Mouse (Mus musculus) intestine, embryonic 16.5 days (tissue): Measurements from ENCODE around the gene Kcnab2. TPM values are rescaled to one million over a fixed set of nuclear protein-coding genes. Genes with fewer than 3 reads are reported as not detected.

Experiments
- ATAC-seq: fragments of 200-750 bp; cut with Nextera tagmentation; 2 replicates; pipeline ENCODE4 v1.8.0; 2017; ENCODE audit warnings: moderate TSS enrichment, moderate library complexity
- H3K27ac ChIP-seq: fragments of 300-500 bp; sonication (generic); 2 replicates; pipeline ENCODE4 v1.5.1; 2014; ENCODE audit warnings: mild to moderate bottlenecking, low read length
- H3K27me3 ChIP-seq: fragments of 300-500 bp; sonication (generic); replicated peaks from 2 replicates; pipeline ENCODE4 v1.6.1; 2014; ENCODE audit warnings: low read length, control low read depth, mixed read lengths; ENCODE audit not compliant: control insufficient read depth, insufficient read depth
- H3K36me3 ChIP-seq: fragments of 300-500 bp; sonication (generic); 2 replicates; pipeline ENCODE4 v1.6.1; 2014; ENCODE audit warnings: low read length, control low read depth; ENCODE audit not compliant: control insufficient read depth, insufficient read depth
- H3K4me1 ChIP-seq: fragments of 300-500 bp; sonication (generic); 2 replicates; pipeline ENCODE4 v1.6.1; 2014; ENCODE audit warnings: low read length, control low read depth, mixed read lengths; ENCODE audit not compliant: control insufficient read depth, insufficient read depth
- H3K4me2 ChIP-seq: fragments of 300-500 bp; sonication (generic); 2 replicates; pipeline ENCODE4 v1.6.1; 2014; ENCODE audit warnings: low read depth, low read length, control low read depth
- H3K4me3 ChIP-seq: fragments of 300-500 bp; sonication (generic); 2 replicates; pipeline ENCODE4 v1.5.1; 2014; ENCODE audit warnings: mild to moderate bottlenecking, low read length
- H3K9ac ChIP-seq: fragments of 300-500 bp; sonication (generic); 2 replicates; pipeline ENCODE4 v1.6.1; 2014; ENCODE audit warnings: low read depth, low read length
- H3K9me3 ChIP-seq: fragments of 300-500 bp; sonication (generic); 2 replicates; pipeline ENCODE4 v1.6.1; 2016; ENCODE audit warnings: low read length, control low read depth; ENCODE audit not compliant: control insufficient read depth
- WGBS: fragments of 180-500 bp; shearing (Covaris S2); extraction: QIAGEN DNeasy Blood & Tissue Kit; methylation state at CpG from one replicate; pipeline ENCODE4 v1.1.7; 2014; 5-methylcytosine and 5-hydroxymethylcytosine counted together
- polyA plus RNA-seq: library from polyadenylated mRNA; unstranded; fragments of >200 nt; fragmentation: Nextera tagmentation; extraction: Ambion mirVana; gene quantifications from 2 replicates; pipeline ENCODE4 v1.2.1, GENCODE M21; 2015

Kcnab2 gene
- polyA plus RNA-seq, 1 experiment from 2014 or later, result 3.3 TPM

GRCm38 (mm10) chr4:152480426-152480825 is 2.8 kb upstream of the Kcnab2 start:
- ATAC-seq, result no peak
- 42% methylated on average over 8 of the region's 8 CpGs for WGBS
- Histone ChIP-seq H3K4me1 (peaks cover 13% of the 10 kb centered on the region), H3K4me2 (no peak overlapping the region), H3K9me3 (no peaks in the 10 kb centered on the region), H3K27me3 (peaks cover 12% of the 10 kb centered on the region), H3K9ac (no peak overlapping the region), H3K27ac (no peak overlapping the region), H3K36me3 (no peaks in the 10 kb centered on the region), H3K4me3 (no peak overlapping the region)

- H3K27ac ChIP-seq, result 0 out of 2 replicates have a peak overlapping the region, but pooled peaks have one; percentile 35
- peak overlapping the region; percentile 75 for H3K9ac ChIP-seq
- under 1% methylated on average over 13 of the region's 13 CpGs for WGBS
- H3K36me3 ChIP-seq, result no peaks in the 10 kb centered on the region
- ATAC-seq, result peak; percentile 33
- peak overlapping the region; percentile 88 for H3K4me2 ChIP-seq
- peaks cover 12% of the 10 kb centered on the region for H3K27me3 ChIP-seq
- H3K4me3 ChIP-seq, result peak overlapping the region; percentile 80
- H3K9me3 ChIP-seq, result no peaks in the 10 kb centered on the region
- peaks cover 13% of the 10 kb centered on the region for H3K4me1 ChIP-seq
Measured at GRCm38 (mm10) chr4:152478224-152478567, 525 bp upstream of the Kcnab2 start.

GRCm38 (mm10) chr4:152477106-152477465 is 585 bp downstream of the Kcnab2 start:
- no peak; the same call in 1 of the 2 replicates for ATAC-seq

GRCm38 (mm10) chr4:152476427-152477023 is 1.1 kb downstream of the Kcnab2 start, which contains the start of gene Nphp4:
Nphp4 (plus strand) TSS chr4:152476706.
- 2% methylated on average over 18 of the region's 18 CpGs for WGBS
- H3K4me3 ChIP-seq, result peak within 1 kb of the TSS; percentile 80
- H3K9me3 ChIP-seq, result peaks cover 11% of the 10 kb centered on the region; the same call in 1 of the 2 replicates
- H3K4me2 ChIP-seq, result peak within 1 kb of the TSS; percentile 88
- H3K27ac ChIP-seq, result no peak within 1 kb of the TSS
- H3K27me3 ChIP-seq, result peaks cover 12% of the 10 kb centered on the region
- no peak for ATAC-seq
- peak within 1 kb of the TSS; percentile 75 for H3K9ac ChIP-seq
- peaks cover 13% of the 10 kb centered on the region for H3K4me1 ChIP-seq
- no peaks in the 10 kb centered on the region for H3K36me3 ChIP-seq

More at GRCm38 (mm10) chr4:152477106-152477465, 585 bp downstream of the Kcnab2 start:
- Histone ChIP-seq H3K9ac (peak overlapping the region; percentile 55), H3K4me3 (peak overlapping the region; percentile 80), H3K4me2 (peak overlapping the region; percentile 88), H3K27me3 (peaks cover 12% of the 10 kb centered on the region), H3K4me1 (peaks cover 13% of the 10 kb centered on the region), H3K9me3 (peaks cover 7% of the 10 kb centered on the region; the same call in 1 of the 2 replicates), H3K36me3 (no peaks in the 10 kb centered on the region), H3K27ac (no peak overlapping the region)
- 0% methylated on average over 19 of the region's 21 CpGs for WGBS

GRCm38 (mm10) chr4:152475941-152476340 is 1.7 kb downstream of the Kcnab2 start:
- Histone ChIP-seq H3K27ac (no peak overlapping the region), H3K9me3 (peaks cover 11% of the 10 kb centered on the region; the same call in 1 of the 2 replicates), H3K4me1 (peaks cover 13% of the 10 kb centered on the region), H3K4me2 (no peak overlapping the region), H3K4me3 (no peak overlapping the region), H3K36me3 (no peaks in the 10 kb centered on the region), H3K27me3 (peaks cover 12% of the 10 kb centered on the region), H3K9ac (no peak overlapping the region)
- 88% methylated on average over 7 of the region's 7 CpGs for WGBS
- no peak for ATAC-seq

- WGBS, result 79% methylated on average over 6 of the region's 6 CpGs
- no peak for ATAC-seq
- Histone ChIP-seq H3K4me1 (no peaks in the 10 kb centered on the region), H3K4me3 (no peak overlapping the region), H3K4me2 (no peak overlapping the region), H3K27ac (no peak overlapping the region), H3K27me3 (no peaks in the 10 kb centered on the region), H3K9me3 (peaks cover 11% of the 10 kb centered on the region; the same call in 1 of the 2 replicates), H3K9ac (no peak overlapping the region), H3K36me3 (no peaks in the 10 kb centered on the region)
Measured at GRCm38 (mm10) chr4:152467951-152468350, 9.7 kb downstream of the Kcnab2 start.

- Histone ChIP-seq H3K27ac (no peak overlapping the region), H3K4me1 (no peaks in the 10 kb centered on the region), H3K9me3 (no peaks in the 10 kb centered on the region), H3K27me3 (no peaks in the 10 kb centered on the region), H3K4me3 (no peak overlapping the region), H3K36me3 (no peaks in the 10 kb centered on the region), H3K9ac (0 out of 2 replicates have a peak overlapping the region, but pooled peaks have one; percentile 7), H3K4me2 (no peak overlapping the region)
- WGBS, result 84% methylated on average over 13 of the region's 13 CpGs
- ATAC-seq, result no peak
Measured at GRCm38 (mm10) chr4:152466601-152467000, 11.1 kb downstream of the Kcnab2 start.

GRCm38 (mm10) chr4:152465116-152465515 is 12.6 kb downstream of the Kcnab2 start:
- Histone ChIP-seq H3K9me3 (no peaks in the 10 kb centered on the region), H3K4me3 (no peak overlapping the region), H3K27ac (no peak overlapping the region), H3K36me3 (no peaks in the 10 kb centered on the region), H3K4me1 (no peaks in the 10 kb centered on the region), H3K9ac (no peak overlapping the region), H3K27me3 (no peaks in the 10 kb centered on the region), H3K4me2 (no peak overlapping the region)
- 31% methylated on average over 8 of the region's 8 CpGs for WGBS
- no peak for ATAC-seq

GRCm38 (mm10) chr4:152463147-152463546 is 14.5 kb downstream of the Kcnab2 start:
- no peaks in the 10 kb centered on the region for H3K36me3 ChIP-seq
- H3K4me1 ChIP-seq, result no peaks in the 10 kb centered on the region
- H3K4me3 ChIP-seq, result no peak overlapping the region
- H3K4me2 ChIP-seq, result no peak overlapping the region
- no peak overlapping the region for H3K9ac ChIP-seq
- H3K27me3 ChIP-seq, result no peaks in the 10 kb centered on the region
- WGBS, result 85% methylated on average over 9 of the region's 9 CpGs
- no peaks in the 10 kb centered on the region for H3K9me3 ChIP-seq
- no peak for ATAC-seq
- no peak overlapping the region for H3K27ac ChIP-seq

GRCm38 (mm10) chr4:152462516-152462915 is 15.2 kb downstream of the Kcnab2 start:
- Histone ChIP-seq H3K4me3 (no peak overlapping the region), H3K27me3 (no peaks in the 10 kb centered on the region), H3K36me3 (no peaks in the 10 kb centered on the region), H3K27ac (no peak overlapping the region), H3K4me1 (no peaks in the 10 kb centered on the region), H3K9me3 (no peaks in the 10 kb centered on the region), H3K9ac (no peak overlapping the region), H3K4me2 (no peak overlapping the region)
- WGBS, result 73% methylated on average over 12 of the region's 12 CpGs
- no peak for ATAC-seq
